Mouse (Mus musculus) T-cell, adult 66 days (primary cell): ENCODE results near the gene Ms4a4c. TPM values are rescaled to one million over a fixed set of nuclear protein-coding genes. Genes with fewer than 3 reads are reported as not detected.

ENCODE experiments used
- total RNA-seq, 2 experiments: library from RNA; stranded (reverse); gene quantifications; 3 replicates in 1 of 2; 4 replicates in 1 of 2; pipeline ENCODE4 v1.2.4; 2023

The Ms4a4c gene
- total RNA-seq, result 10 to 100 TPM; 55.3 to 55.9 TPM

GRCm38 (mm10) chr19:11404527-11404926, at the start of gene Ms4a4c:
Gene Ms4a4c (plus strand): TSS chr19:11404770.

DNA sequence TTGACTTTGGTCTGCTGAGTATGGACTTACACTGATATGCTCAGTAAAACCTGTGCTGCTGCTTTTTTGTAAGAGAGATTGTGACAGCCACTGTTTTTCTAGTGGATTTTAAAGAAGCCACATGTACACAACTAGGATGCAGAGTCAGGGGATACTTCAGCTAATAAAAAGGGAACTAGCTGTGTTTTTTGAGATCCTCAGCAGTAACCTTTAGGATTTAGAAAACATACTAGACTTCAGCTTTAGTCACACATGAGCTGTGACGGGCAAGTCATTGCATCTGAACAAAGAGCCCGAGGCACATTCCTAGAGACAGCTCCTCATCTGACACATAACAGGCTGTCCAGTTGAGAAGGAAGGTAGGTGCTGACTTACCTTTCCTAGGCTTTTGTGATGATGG, 29.3 kb upstream of the Ms4a4c start, which contains the start of gene Ms4a4a:
Gene Ms4a4a, plus strand, starts transcription at position 251 of the 400 bp plus-strand sequence.

DNA sequence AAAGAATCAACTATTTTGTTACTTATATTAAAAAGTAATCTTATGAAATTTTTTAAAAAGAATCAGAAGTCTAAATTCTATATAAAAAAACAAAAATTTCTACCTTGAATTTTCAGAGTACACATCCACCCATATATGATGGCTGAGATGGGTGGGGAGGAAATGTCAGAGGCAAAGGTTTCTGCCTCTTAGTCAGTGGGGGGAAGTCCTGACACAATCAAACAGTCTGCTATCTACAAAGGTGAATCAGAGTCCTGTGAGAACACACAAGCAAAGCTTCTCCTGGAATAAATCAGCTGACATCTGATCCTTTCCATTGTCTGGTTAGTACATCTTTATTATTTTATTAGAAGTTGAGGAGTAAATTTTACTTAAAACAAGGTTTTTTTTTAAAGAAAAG, 38.8 kb downstream of the Ms4a4c start, which contains the start of gene Ms4a4b:
Gene Ms4a4b, plus strand, starts transcription at position 216 of the 400 bp plus-strand sequence.

GRCm38 (mm10) chr19:11469215-11469614, 64.6 kb downstream of the Ms4a4c start, which contains the start of gene Ms4a6c:
Gene Ms4a6c (plus strand): TSS chr19:11469366.

Other genes starting within 250 kb of the Ms4a4c start
- gene 1700025F22Rik, start 239.4 kb upstream of the Ms4a4c start, total RNA-seq, result not detected
- not detected for gene Ms4a13, start 208.0 kb upstream of the Ms4a4c start, total RNA-seq
- gene Ms4a12, start 172.3 kb upstream of the Ms4a4c start, total RNA-seq, result not detected
- gene Ms4a1, start 138.5 kb upstream of the Ms4a4c start, total RNA-seq, result 1 to 10 TPM in 1 of 2 experiments, under 1 TPM in 1; 0.62 to 3.3 TPM
- gene Ms4a5, start 120.9 kb upstream of the Ms4a4c start, total RNA-seq, result not detected
- not detected for gene Ms4a14, start 90.3 kb upstream of the Ms4a4c start, total RNA-seq
- not detected for gene Ms4a7, start 68.6 kb upstream of the Ms4a4c start, total RNA-seq
- gene Ms4a4a, start 29.2 kb upstream of the Ms4a4c start, total RNA-seq, result 1 to 10 TPM; 1.2 to 2.3 TPM
- gene Ms4a4b, start 38.8 kb downstream of the Ms4a4c start, total RNA-seq, result 1,000 to 10,000 TPM in 1 of 2 experiments, 100 to 1,000 TPM in 1; 967 to 1,146 TPM
- gene Ms4a6c, start 64.6 kb downstream of the Ms4a4c start, total RNA-seq, result 10 to 100 TPM; 46.6 to 58.0 TPM
- 100 to 1,000 TPM; 169 to 211 TPM for gene Gm8369, start 81.2 kb downstream of the Ms4a4c start, total RNA-seq
- gene Ms4a6b, start 111.7 kb downstream of the Ms4a4c start, total RNA-seq, result 100 to 1,000 TPM; 526 to 627 TPM
- 1 to 10 TPM in 1 of 2 experiments, under 1 TPM in 1; 0.61 to 1.0 TPM for gene Ms4a4d, start 132.0 kb downstream of the Ms4a4c start, total RNA-seq
- gene Ms4a6d, start 200.1 kb downstream of the Ms4a4c start, total RNA-seq, result 10 to 100 TPM in 1 of 2 experiments, 1 to 10 TPM in 1; 7.5 to 13.1 TPM
- under 1 TPM in 1 of 2 experiments, not detected in 1; 0.41 TPM for gene Ms4a2, start 218.9 kb downstream of the Ms4a4c start, total RNA-seq
- gene Ms4a3, start 236.1 kb downstream of the Ms4a4c start, total RNA-seq, result not detected